In genomic region chr4:123560896-123561295, GRCm38 (mm10) we compare ENCODE assay signal across 26 mouse cellular contexts.
A peak's percentile ranks its signal among the peaks of the same experiment; 100 is the strongest.
DNase-seq lines count a peak whose midpoint lies in the region; ATAC-seq and TF ChIP-seq lines count a peak whose summit lies in the region.
"Had no signal": no experiment of that assay in that cellular context is flagged by ENCODE, and none has a peak within 500 bp of the region (broad histone marks: within the 10 kb centered on the region; RNA-seq: fewer than 3 reads in every experiment).

No protein-coding gene starts in this region.

- in situ Hi-C loops in CH12.LX (cut with MboI; ENCODE audit: low pct_ligation_motif_present, low pct_unique_long_range_greater_than_20kb, low sequenced_read_pairs): no loop called here

- TF ChIP-seq RAD21 in CH12.LX (IDR thresholded peaks at IDR 0.05; ENCODE audit: low read depth, low read length): no peak

- no peak overlapping the region for H3K9ac ChIP-seq in heart, embryonic 15.5 days
- H3K9ac ChIP-seq in lung, postnatal 0 days (replicated peaks; ENCODE audit: low read depth): no peak overlapping the region
- peak overlapping the region; percentile 27; the same call in 1 of the 2 replicates for H3K9ac ChIP-seq in CH12.LX (ENCODE audit: insufficient read depth, low read depth)
- H3K9ac ChIP-seq in liver, embryonic 12.5 days: no peak overlapping the region
- H3K9ac ChIP-seq: embryonic facial prominence, embryonic 13.5 days; forebrain, embryonic 12.5 days; forebrain, embryonic 15.5 days; hindbrain, embryonic 12.5 days; hindbrain, embryonic 15.5 days had no signal

- TF ChIP-seq POLR2A in CH12.LX (IDR thresholded peaks at IDR 0.05; ENCODE audit: low read depth, low read length): no peak

- 81% methylated on average over 4 of the region's 4 CpGs for WGBS in heart, embryonic 15.5 days
- WGBS in lung, postnatal 0 days: 67% methylated on average over 4 of the region's 4 CpGs
- WGBS in liver, embryonic 12.5 days (ENCODE audit: insufficient replicate concordance): 79% methylated on average over 4 of the region's 4 CpGs

- no peaks in the 10 kb centered on the region for H3K9me3 ChIP-seq in heart, embryonic 15.5 days (replicated peaks)
- no peaks in the 10 kb centered on the region for H3K9me3 ChIP-seq in lung, postnatal 0 days (ENCODE audit: low read length)
- H3K9me3 ChIP-seq in CH12.LX (replicated peaks; ENCODE audit: low read length): no peaks in the 10 kb centered on the region
- no peaks in the 10 kb centered on the region for H3K9me3 ChIP-seq in liver, embryonic 12.5 days (replicated peaks)
- H3K9me3 ChIP-seq: embryonic facial prominence, embryonic 10.5 days; embryonic facial prominence, embryonic 13.5 days; forebrain, embryonic 12.5 days; forebrain, embryonic 15.5 days; G1E; hindbrain, embryonic 12.5 days; hindbrain, embryonic 15.5 days had no signal

- H3K36me3 ChIP-seq in heart, embryonic 15.5 days: no peaks in the 10 kb centered on the region
- H3K36me3 ChIP-seq in lung, postnatal 0 days (ENCODE audit: insufficient read depth, low read length): no peaks in the 10 kb centered on the region
- peaks cover 0 to 5% of the 10 kb centered on the region in 2 experiments for H3K36me3 ChIP-seq in CH12.LX (replicated peaks in 1 of 2; ENCODE audit: control insufficient read depth in 1 of 2, insufficient read depth in 1 of 2, low read length in 1 of 2)
- no peaks in the 10 kb centered on the region for H3K36me3 ChIP-seq in liver, embryonic 12.5 days
- H3K36me3 ChIP-seq: embryonic facial prominence, embryonic 10.5 days; embryonic facial prominence, embryonic 13.5 days; forebrain, embryonic 12.5 days; forebrain, embryonic 15.5 days; G1E; hindbrain, embryonic 12.5 days; hindbrain, embryonic 15.5 days had no signal

- 0 out of 2 replicates have a peak overlapping the region, but pooled peaks have one; percentile 9 for H3K27ac ChIP-seq in heart, embryonic 15.5 days
- H3K27ac ChIP-seq in lung, postnatal 0 days (ENCODE audit: low read length): no peak overlapping the region
- H3K27ac ChIP-seq in CH12.LX (ENCODE audit: insufficient read depth, low read depth): no peak overlapping the region
- H3K27ac ChIP-seq in liver, embryonic 12.5 days: no peak overlapping the region
- H3K27ac ChIP-seq: embryonic facial prominence, embryonic 10.5 days; embryonic facial prominence, embryonic 13.5 days; forebrain, embryonic 12.5 days; forebrain, embryonic 15.5 days; heart, adult 2 months; hindbrain, embryonic 12.5 days; hindbrain, embryonic 15.5 days had no signal

- peaks cover 47% of the 10 kb centered on the region for H3K4me1 ChIP-seq in heart, embryonic 15.5 days (replicated peaks)
- H3K4me1 ChIP-seq in lung, postnatal 0 days (ENCODE audit: insufficient read depth, low read depth, low read length): peaks cover 18% of the 10 kb centered on the region; the same call in 1 of the 2 replicates
- H3K4me1 ChIP-seq in CH12.LX (ENCODE audit: control insufficient read depth in 1 of 2, insufficient read depth in 2 of 2): peaks cover 24 to 75% of the 10 kb centered on the region in 2 experiments
- peaks cover 45% of the 10 kb centered on the region for H3K4me1 ChIP-seq in liver, embryonic 12.5 days

- ATAC-seq in heart, embryonic 15.5 days (replicated peaks; ENCODE audit: insufficient number of reproducible peaks, insufficient read depth, low FRiP score, low read depth): no peak
- peak; percentile 48 for ATAC-seq in lung, postnatal 0 days
- no peak for ATAC-seq in liver, embryonic 12.5 days
- ATAC-seq: forebrain, embryonic 15.5 days; Patski had no signal

- peaks cover 66% of the 10 kb centered on the region for H3K79me2 ChIP-seq in CH12.LX (replicated peaks; ENCODE audit: control insufficient read depth, extremely low read depth, insufficient read depth, poor library complexity, severe bottlenecking)

- peak; percentile 56 for DNase-seq in heart, adult 11 months
- DNase-seq in heart, postnatal 14 days: no peak
- DNase-seq in heart, postnatal 36 days: no peak
- peak; percentile 62 for DNase-seq in lung, postnatal 0 days (ENCODE audit: low spot score)
- no peak for DNase-seq in lung, postnatal 25 days (ENCODE audit: low spot score)
- no peak for DNase-seq in CH12.LX (ENCODE audit: extremely low read depth)
- DNase-seq: adrenal gland, postnatal 10 days; cerebellum, adult 11 months; cerebellum, adult 2 months; cerebellum, adult 9-11 months; cerebellum, postnatal 25 days; embryo, embryonic 11 days; gastrocnemius, postnatal 25 days; heart, adult 2 months had no signal

- no peak overlapping the region for H3K4me3 ChIP-seq in heart, embryonic 15.5 days
- no peak overlapping the region for H3K4me3 ChIP-seq in lung, postnatal 0 days (ENCODE audit: low read depth, low read length)
- H3K4me3 ChIP-seq in CH12.LX (replicated peaks in 1 of 3; ENCODE audit: low read depth in 2 of 3, low read length in 2 of 3, poor library complexity in 1 of 3): no peak overlapping the region
- no peak overlapping the region for H3K4me3 ChIP-seq in liver, embryonic 12.5 days
- H3K4me3 ChIP-seq: embryonic facial prominence, embryonic 10.5 days; embryonic facial prominence, embryonic 13.5 days; erythroblast, embryonic 14.5 days; forebrain, embryonic 12.5 days; forebrain, embryonic 15.5 days; heart, adult 2 months; hindbrain, embryonic 12.5 days; hindbrain, embryonic 15.5 days had no signal

- no peaks in the 10 kb centered on the region for H3K27me3 ChIP-seq in heart, embryonic 15.5 days
- no peaks in the 10 kb centered on the region for H3K27me3 ChIP-seq in lung, postnatal 0 days (replicated peaks; ENCODE audit: insufficient read depth, low read length)
- H3K27me3 ChIP-seq in CH12.LX (replicated peaks): no peaks in the 10 kb centered on the region
- H3K27me3 ChIP-seq in liver, embryonic 12.5 days (replicated peaks): no peaks in the 10 kb centered on the region
- H3K27me3 ChIP-seq: embryonic facial prominence, embryonic 13.5 days; forebrain, embryonic 12.5 days; forebrain, embryonic 15.5 days; hindbrain, embryonic 12.5 days; hindbrain, embryonic 15.5 days; Patski had no signal

- dilution Hi-C loops in CH12.LX (cut with MboI; ENCODE audit: extremely low pct_ligation_motif_present, extremely low pct_unique_long_range_greater_than_20kb, low sequenced_read_pairs): no loop called here

- intact Hi-C loops in heart, postnatal 14 days (cut with DNase I): no loop called here
- intact Hi-C loops in heart, postnatal 36 days (cut with DNase I): no loop called here

- no peak overlapping the region for H3K4me2 ChIP-seq in heart, embryonic 15.5 days
- H3K4me2 ChIP-seq in lung, postnatal 0 days (replicated peaks; ENCODE audit: low read depth, low read length): no peak overlapping the region
- no peak overlapping the region for H3K4me2 ChIP-seq in CH12.LX (ENCODE audit: insufficient read depth, low read depth, poor library complexity, severe bottlenecking)
- H3K4me2 ChIP-seq in liver, embryonic 12.5 days: no peak overlapping the region
- H3K4me2 ChIP-seq: embryonic facial prominence, embryonic 13.5 days; forebrain, embryonic 12.5 days; forebrain, embryonic 15.5 days; heart, embryonic 11.5 days; hindbrain, embryonic 12.5 days; hindbrain, embryonic 15.5 days had no signal

- TF ChIP-seq EP300 in lung, postnatal 0 days (IDR thresholded peaks at IDR 0.05): no peak
- TF ChIP-seq EP300 in CH12.LX (IDR thresholded peaks at IDR 0.05; ENCODE audit: low read length): no peak

- no peak for TF ChIP-seq CTCF in lung, postnatal 0 days (IDR thresholded peaks at IDR 0.05)
- no peak for TF ChIP-seq CTCF in CH12.LX (conservative IDR thresholded peaks at IDR 0.05 in 1 of 2, IDR thresholded peaks at IDR 0.05 in 1 of 2; ENCODE audit: low read depth in 2 of 2, low read length in 2 of 2)

TF ChIP-seq in CH12.LX, 34 proteins besides CTCF, POLR2A, EP300 and RAD21:
- TF ChIP-seq JUND (conservative IDR thresholded peaks at IDR 0.05; ENCODE audit: low read depth, low read length): no peak
- no peak for TF ChIP-seq E2F4 (IDR thresholded peaks at IDR 0.05; ENCODE audit: insufficient replicate concordance, low read depth, low read length)
- no peak for TF ChIP-seq RCOR1 (conservative IDR thresholded peaks at IDR 0.05; ENCODE audit: low read depth, low read length)
- no peak for TF ChIP-seq UBTF (IDR thresholded peaks at IDR 0.05; ENCODE audit: low read depth, low read length)
- no peak for TF ChIP-seq MXI1 (IDR thresholded peaks at IDR 0.05; ENCODE audit: low read depth, low read length)
- no peak for TF ChIP-seq ZMIZ1 (IDR thresholded peaks at IDR 0.05; ENCODE audit: low read depth, low read length)
- no peak for TF ChIP-seq NRF1 (IDR thresholded peaks at IDR 0.05; ENCODE audit: low read depth, low read length)
- TF ChIP-seq NELFE (IDR thresholded peaks at IDR 0.05; ENCODE audit: low read depth, low read length): no peak

Comparison
In these comparisons a context has a peak if more than half of its experiments do, and no peak if none do; other contexts are left out.
1. DNase-seq: peak in heart, adult 11 months (single experiment) and lung, postnatal 0 days (single experiment); none in heart, postnatal 14 days (0 of 2), heart, postnatal 36 days (0 of 2), lung, postnatal 25 days (single experiment) and CH12.LX (single experiment).